Mouse (Mus musculus) kidney, postnatal 0 days (tissue): ENCODE measurements around the gene Mylpf. TPM values are rescaled to one million over a fixed set of nuclear protein-coding genes. Genes with fewer than 3 reads are reported as not detected.
"Not testable (repeated sequence)": the region's sequence is repeated elsewhere in the genome, so short reads cannot be mapped to it uniquely, and the experiment has no call there.

ENCODE experiments used
- ATAC-seq: fragments of 200-750 bp; cut with Nextera tagmentation; replicated peaks from 2 replicates; pipeline ENCODE4 v1.8.0; 2017; ENCODE audit warnings: low read depth, moderate number of reproducible peaks, moderate TSS enrichment, moderate library complexity; ENCODE audit not compliant: low FRiP score
- DNase-seq: peaks from one replicate; pipeline ENCODE4 v3.0.0-alpha.2; 2016; ENCODE audit warnings: low spot score
- H3K27ac ChIP-seq: fragments of 300-500 bp; sonication (generic); 2 replicates; pipeline ENCODE4 v1.5.1; 2014; ENCODE audit warnings: mild to moderate bottlenecking
- H3K27me3 ChIP-seq: fragments of 300-500 bp; sonication (generic); 2 replicates; pipeline ENCODE4 v1.6.1; 2014; ENCODE audit warnings: low read length, mixed read lengths; ENCODE audit not compliant: insufficient read depth
- H3K36me3 ChIP-seq: fragments of 300-500 bp; sonication (generic); 2 replicates; pipeline ENCODE4 v1.6.1; 2014; ENCODE audit warnings: low read length, mixed read lengths; ENCODE audit not compliant: insufficient read depth
- H3K4me1 ChIP-seq: fragments of 300-500 bp; sonication (generic); replicated peaks from 2 replicates; pipeline ENCODE4 v1.6.1; 2014; ENCODE audit warnings: antibody characterized with exemption, low read length, mixed read lengths; ENCODE audit not compliant: insufficient read depth
- H3K4me2 ChIP-seq: fragments of 300-500 bp; sonication (generic); 2 replicates; pipeline ENCODE4 v1.6.1; 2014; ENCODE audit warnings: mild to moderate bottlenecking, low read length, moderate library complexity, mixed read lengths
- H3K4me3 ChIP-seq: fragments of 300-500 bp; sonication (generic); replicated peaks from 2 replicates; pipeline ENCODE4 v1.5.1; 2014; ENCODE audit warnings: low read depth, low read length
- H3K9ac ChIP-seq: fragments of 300-500 bp; sonication (generic); 2 replicates; pipeline ENCODE4 v1.6.1; 2014; ENCODE audit warnings: low read depth, low read length
- H3K9me3 ChIP-seq: fragments of 300-500 bp; sonication (generic); replicated peaks from 2 replicates; pipeline ENCODE4 v1.6.1; 2016; ENCODE audit warnings: low read length, inconsistent platforms, mixed read lengths
- CTCF ChIP-seq: IDR thresholded peaks from 2 replicates; pipeline ENCODE4 v1.5.1; 2016; ENCODE audit warnings: antibody characterized with exemption, low read depth, mild to moderate bottlenecking, moderate library complexity
- WGBS: fragments of 180-500 bp; shearing (Covaris S2); extraction: QIAGEN DNeasy Blood & Tissue Kit; methylation state at CpG from one replicate; pipeline ENCODE4 v1.1.7; 2014; 5-methylcytosine and 5-hydroxymethylcytosine counted together
- polyA plus RNA-seq: library from polyadenylated mRNA; unstranded; fragments of >200 nt; fragmentation: Nextera tagmentation; extraction: Ambion mirVana; gene quantifications from 2 replicates; pipeline ENCODE4 v1.2.1, GENCODE M21; 2015

The Mylpf gene
- polyA plus RNA-seq, 1 experiment from 2014 or later: 4.7 TPM

GRCm38 (mm10) chr7:127243870-127244657 is 35.4 kb downstream of the Mylpf start, which contains the start of gene Zfp771:
Zfp771 (plus strand) TSS chr7:127244274.
- 2% methylated on average over 56 of the region's 56 CpGs for WGBS
- H3K4me1 ChIP-seq: peaks cover 19% of the 10 kb centered on the region; the same call in 1 of the 2 replicates
- H3K9me3 ChIP-seq: no peaks in the 10 kb centered on the region
- H3K4me2 ChIP-seq: peak within 1 kb of the TSS; percentile 74
- peak; percentile 98 for ATAC-seq
- TF ChIP-seq CTCF: no peak; the same call in none of the 2 replicates
- peak within 1 kb of the TSS; percentile 94 for H3K9ac ChIP-seq
- H3K27ac ChIP-seq: peak within 1 kb of the TSS; percentile 94
- H3K4me3 ChIP-seq: peak within 1 kb of the TSS; percentile 88
- H3K36me3 ChIP-seq: no peaks in the 10 kb centered on the region; the same call in 1 of the 2 replicates
- peak; percentile 97 for DNase-seq
- H3K27me3 ChIP-seq: no peaks in the 10 kb centered on the region

- Histone ChIP-seq H3K27me3 (no peaks in the 10 kb centered on the region), H3K9me3 (no peaks in the 10 kb centered on the region), H3K36me3 (no peaks in the 10 kb centered on the region; the same call in 1 of the 2 replicates), H3K27ac (peak overlapping the region; percentile 94), H3K9ac (peak overlapping the region; percentile 94), H3K4me1 (peaks cover 19% of the 10 kb centered on the region; the same call in 1 of the 2 replicates), H3K4me3 (peak overlapping the region; percentile 88), H3K4me2 (peak overlapping the region; percentile 74)
- TF ChIP-seq CTCF: no peak
- WGBS: 7% methylated on average over 32 of the region's 33 CpGs
- peak; percentile 51 for DNase-seq
- ATAC-seq: peak; percentile 74
These were observed 36.2 kb downstream of the Mylpf start for GRCm38 (mm10) chr7:127244658-127245510.

GRCm38 (mm10) chr7:127250511-127250910 is 41.8 kb downstream of the Mylpf start:
- H3K36me3 ChIP-seq, ATAC-seq: not testable (repeated sequence)
- WGBS: 86% methylated on average over 8 of the region's 8 CpGs

GRCm38 (mm10) chr7:127252414-127252813 is 43.7 kb downstream of the Mylpf start:
- TF ChIP-seq CTCF: peak; percentile 73
- no peak overlapping the region for H3K9ac ChIP-seq
- 87% methylated on average over 2 of the region's 2 CpGs for WGBS
- H3K36me3 ChIP-seq: no peaks in the 10 kb centered on the region; the same call in 1 of the 2 replicates
- DNase-seq (peak; percentile 70), ATAC-seq (no peak)
- H3K4me1 ChIP-seq: peaks cover 6% of the 10 kb centered on the region; the same call in 1 of the 2 replicates
- H3K27me3 ChIP-seq: no peaks in the 10 kb centered on the region
- H3K9me3 ChIP-seq: no peaks in the 10 kb centered on the region
- H3K4me3 ChIP-seq: no peak overlapping the region
- H3K4me2 ChIP-seq: no peak overlapping the region
- H3K27ac ChIP-seq: no peak overlapping the region

More at GRCm38 (mm10) chr7:127250511-127250910, 41.8 kb downstream of the Mylpf start:
- not testable (repeated sequence) for H3K9me3 ChIP-seq, H3K27me3 ChIP-seq, H3K4me3 ChIP-seq, H3K9ac ChIP-seq, H3K27ac ChIP-seq, DNase-seq, H3K4me2 ChIP-seq
- peaks cover 14% of the 10 kb centered on the region for H3K4me1 ChIP-seq

- 82% methylated on average over 6 of the region's 6 CpGs for WGBS
- Histone ChIP-seq H3K4me2 (peak overlapping the region; percentile 92), H3K4me3 (peak overlapping the region; percentile 59), H3K9ac (peak overlapping the region; percentile 69), H3K4me1 (peaks cover 6% of the 10 kb centered on the region; the same call in 1 of the 2 replicates), H3K36me3 (no peaks in the 10 kb centered on the region; the same call in 1 of the 2 replicates), H3K27ac (peak overlapping the region; percentile 88), H3K9me3 (no peaks in the 10 kb centered on the region), H3K27me3 (no peaks in the 10 kb centered on the region)
- no peak for TF ChIP-seq CTCF
- DNase-seq: no peak
- ATAC-seq: no peak
These were observed 44.7 kb downstream of the Mylpf start for GRCm38 (mm10) chr7:127253341-127253740.
